ENCODE assay signal across 19 mouse cellular contexts in the genomic region with DNA sequence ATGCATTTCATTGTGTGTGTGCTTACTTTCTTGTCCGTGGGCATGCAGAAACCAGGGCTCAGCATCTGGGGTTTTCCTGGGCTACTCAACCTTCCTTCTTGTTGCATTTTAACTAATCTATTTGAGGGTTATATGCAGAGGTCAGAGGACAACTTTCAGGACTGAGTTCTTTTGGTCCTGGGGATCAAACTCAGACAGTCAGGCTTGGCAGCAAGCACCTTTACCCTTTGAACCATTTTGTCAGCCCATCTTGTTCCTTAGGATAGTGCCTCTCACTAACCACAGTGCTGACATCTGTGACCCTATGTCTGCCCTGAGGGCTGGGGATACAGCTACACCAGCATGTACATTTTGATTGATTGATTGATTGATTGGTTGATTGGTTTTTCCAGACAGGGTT. TPM values are rescaled to one million over a fixed set of nuclear protein-coding genes. Genes with fewer than 3 reads are reported as not detected.
DNase-seq lines count a peak whose midpoint lies in the region; ATAC-seq and TF ChIP-seq lines count a peak whose summit lies in the region.
"Had no signal": no experiment of that assay in that cellular context is flagged by ENCODE, and none has a peak within 500 bp of the region (broad histone marks: within the 10 kb centered on the region; RNA-seq: fewer than 3 reads in every experiment).

No protein-coding gene starts in this region.

- H3K4me3 ChIP-seq in kidney, adult 2 months (ENCODE audit: insufficient read depth, low read depth, low read length): no peak overlapping the region
- no peak overlapping the region for H3K4me3 ChIP-seq in liver, adult 2 months (ENCODE audit: insufficient read depth, low read depth, low read length)
- no peak overlapping the region for H3K4me3 ChIP-seq in liver, postnatal 0 days (ENCODE audit: low read depth, low read length)

- TF ChIP-seq CTCF in kidney, adult 2 months (conservative IDR thresholded peaks at IDR 0.05; ENCODE audit: insufficient read depth, insufficient read length, low read depth, low read length): no peak
- no peak for TF ChIP-seq CTCF in liver, adult 2 months (IDR thresholded peaks at IDR 0.05; ENCODE audit: low read depth, low read length)
- no peak for TF ChIP-seq CTCF in liver, postnatal 0 days (IDR thresholded peaks at IDR 0.05; ENCODE audit: low read depth)

- no peak for TF ChIP-seq POLR2A in kidney, adult 2 months (IDR thresholded peaks at IDR 0.05; ENCODE audit: low read depth, low read length)
- TF ChIP-seq POLR2A in liver, adult 2 months (IDR thresholded peaks at IDR 0.05; ENCODE audit: extremely low read depth, insufficient read depth, low read length): no peak

- H3K27ac ChIP-seq in kidney, adult 2 months (ENCODE audit: insufficient read depth, low read depth, low read length): no peak overlapping the region
- no peak overlapping the region for H3K27ac ChIP-seq in liver, adult 2 months (replicated peaks; ENCODE audit: insufficient read depth, low read depth, low read length)
- no peak overlapping the region for H3K27ac ChIP-seq in liver, postnatal 0 days (ENCODE audit: low read depth)

- 48% methylated on average over 1 of the region's 1 CpGs for WGBS in kidney, adult 2 months
- WGBS in liver, adult 2 months: 55% methylated on average over 1 of the region's 1 CpGs
- WGBS in liver, postnatal 0 days (ENCODE audit: insufficient replicate concordance): 72% methylated on average over 1 of the region's 1 CpGs

- peak; percentile 56 for DNase-seq in kidney, adult 2 months
- DNase-seq in kidney, adult 9 months: no peak
- peak; percentile 79 for DNase-seq in liver, adult 2 months (ENCODE audit: extremely low read depth, low read depth, low spot score)
- no peak for DNase-seq in liver, postnatal 0 days
- DNase-seq: adrenal gland, adult 2 months; adrenal gland, adult 8-10 months; adrenal gland, postnatal 10 days; adrenal gland, postnatal 14 days; adrenal gland, postnatal 25 days; adrenal gland, postnatal 36 days; B cell, adult 2 months; cerebellum, adult 11 months; cerebellum, adult 11-12 months; cerebellum, adult 18-20 months had no signal

- no peak overlapping the region for H3K9ac ChIP-seq in liver, adult 2 months (ENCODE audit: low read depth, low read length)
- no peak overlapping the region for H3K9ac ChIP-seq in liver, postnatal 0 days (replicated peaks)

- H3K9me3 ChIP-seq in liver, postnatal 0 days (ENCODE audit: low read length): no peaks in the 10 kb centered on the region

- peaks cover 1% of the 10 kb centered on the region; the same call in 1 of the 2 replicates for H3K4me1 ChIP-seq in kidney, adult 2 months (ENCODE audit: control insufficient read depth, insufficient read depth, low read length)
- peaks cover 3% of the 10 kb centered on the region; the same call in 1 of the 2 replicates for H3K4me1 ChIP-seq in liver, adult 2 months (ENCODE audit: control insufficient read depth, insufficient read depth, low read length)
- no peaks in the 10 kb centered on the region for H3K4me1 ChIP-seq in liver, postnatal 0 days (ENCODE audit: insufficient read depth)

- no peak overlapping the region for H3K4me2 ChIP-seq in liver, postnatal 0 days (ENCODE audit: low read depth, low read length)

- no peak for TF ChIP-seq EP300 in liver, postnatal 0 days (IDR thresholded peaks at IDR 0.05; ENCODE audit: low read depth)

- H3K27me3 ChIP-seq in kidney, adult 2 months (replicated peaks; ENCODE audit: control insufficient read depth, insufficient read depth, low read length): no peaks in the 10 kb centered on the region
- H3K27me3 ChIP-seq in liver, adult 2 months (ENCODE audit: control insufficient read depth, insufficient read depth, low read length): no peaks in the 10 kb centered on the region
- no peaks in the 10 kb centered on the region for H3K27me3 ChIP-seq in liver, postnatal 0 days (ENCODE audit: insufficient read depth, low read length)
- H3K27me3 ChIP-seq: CH12.LX had no signal

- no peaks in the 10 kb centered on the region for H3K79me2 ChIP-seq in liver, adult 2 months (ENCODE audit: control insufficient read depth, insufficient read depth, low read length)

- ATAC-seq in liver, postnatal 0 days: no peak
- ATAC-seq: activated CD4-positive, CD25-positive, alpha-beta regulatory T cell, adult 4 months; CD4-positive, CD25-positive, alpha-beta regulatory T cell, adult 4 months; Patski had no signal

- H3K36me3 ChIP-seq in kidney, adult 2 months (ENCODE audit: control insufficient read depth, insufficient read depth, low read length): no peaks in the 10 kb centered on the region
- H3K36me3 ChIP-seq in liver, adult 2 months (ENCODE audit: control insufficient read depth, insufficient read depth, low read length): no peaks in the 10 kb centered on the region
- no peaks in the 10 kb centered on the region for H3K36me3 ChIP-seq in liver, postnatal 0 days (replicated peaks; ENCODE audit: insufficient read depth, low read length)
- H3K36me3 ChIP-seq: G1E had no signal

RNA-seq across cellular contexts. Expression of a gene that starts 11.7 kb away (rescaled TPM):
- 19.8 and 26.2 TPM in 2 replicates for polyA plus RNA-seq in kidney, adult 2 months (2012; rRNA removed)
- total RNA-seq in liver, adult 2 months (2014; rRNA removed): 15.6 and 33.8 TPM in 2 replicates
- polyA plus RNA-seq in liver, adult 2 months (2012; rRNA removed): 25.7 and 29.5 TPM in 2 replicates
- polyA plus RNA-seq in liver, postnatal 0 days (2015; fragmentation: Nextera tagmentation; extraction: Ambion mirVana): 6.1 and 6.2 TPM in 2 replicates

RNA-seq across cellular contexts. Expression of a gene that starts 19.5 kb away (rescaled TPM):
- 0.42 and 0.48 TPM in 2 replicates for polyA plus RNA-seq in kidney, adult 2 months (2012; rRNA removed)
- total RNA-seq in liver, adult 2 months (2014; rRNA removed): 0.37 and 0.40 TPM in 2 replicates
- 0.34 and 0.60 TPM in 2 replicates for polyA plus RNA-seq in liver, adult 2 months (2012; rRNA removed)
- 0.19 and 0.25 TPM in 2 replicates for polyA plus RNA-seq in liver, postnatal 0 days (2015; fragmentation: Nextera tagmentation; extraction: Ambion mirVana)
- total RNA-seq: adrenal gland, postnatal 14 days; adrenal gland, postnatal 25 days; adrenal gland, postnatal 36 days had no signal

RNA-seq across cellular contexts. Expression of a gene that starts 22.9 kb away (rescaled TPM):
- polyA plus RNA-seq in kidney, adult 2 months (2012; rRNA removed): 25.3 and 27.4 TPM in 2 replicates
- 14.8 and 16.7 TPM in 2 replicates for total RNA-seq in liver, adult 2 months (2014; rRNA removed)
- 21.2 and 29.0 TPM in 2 replicates for polyA plus RNA-seq in liver, adult 2 months (2012; rRNA removed)
- polyA plus RNA-seq in liver, postnatal 0 days (2015; fragmentation: Nextera tagmentation; extraction: Ambion mirVana): 5.2 and 6.0 TPM in 2 replicates

RNA-seq across cellular contexts. Expression of a gene that starts 35.3 kb away (rescaled TPM):
- polyA plus RNA-seq in kidney, adult 2 months (2012; rRNA removed): 9.4 and 11.0 TPM in 2 replicates
- 6.2 and 6.4 TPM in 2 replicates for total RNA-seq in liver, adult 2 months (2014; rRNA removed)
- 8.4 and 10.6 TPM in 2 replicates for polyA plus RNA-seq in liver, adult 2 months (2012; rRNA removed)
- 0.19 and 0.45 TPM in 2 replicates for polyA plus RNA-seq in liver, postnatal 0 days (2015; fragmentation: Nextera tagmentation; extraction: Ambion mirVana)
- polyA plus RNA-seq: activated CD4-positive, CD25-positive, alpha-beta regulatory T cell, adult 4 months; CD4-positive, CD25-positive, alpha-beta regulatory T cell, adult 4 months had no signal

RNA-seq across cellular contexts. Expression of a gene that starts 45.9 kb away (rescaled TPM):
- polyA plus RNA-seq in kidney, adult 2 months (2012; rRNA removed): 48.9 and 49.2 TPM in 2 replicates
- total RNA-seq in liver, adult 2 months (2014; rRNA removed): 17.2 and 22.1 TPM in 2 replicates
- 34.0 and 34.4 TPM in 2 replicates for polyA plus RNA-seq in liver, adult 2 months (2012; rRNA removed)
- 34.3 and 37.9 TPM in 2 replicates for polyA plus RNA-seq in liver, postnatal 0 days (2015; fragmentation: Nextera tagmentation; extraction: Ambion mirVana)

Comparison
In these comparisons a context has a peak if more than half of its experiments do, and no peak if none do; other contexts are left out.
1. DNase-seq: peak in kidney, adult 2 months (single experiment) and liver, adult 2 months (single experiment); none in kidney, adult 9 months (single experiment) and liver, postnatal 0 days (single experiment).